Mouse (Mus musculus): ENCODE data around the gene Nhlh2. TPM values are rescaled to one million over a fixed set of nuclear protein-coding genes. Genes with fewer than 3 reads are reported as not detected.
A peak's percentile ranks its signal among the peaks of the same experiment; 100 is the strongest.

Gene Nhlh2
- polyA plus RNA-seq, 1 experiment from 2014 or later = not detected

DNA sequence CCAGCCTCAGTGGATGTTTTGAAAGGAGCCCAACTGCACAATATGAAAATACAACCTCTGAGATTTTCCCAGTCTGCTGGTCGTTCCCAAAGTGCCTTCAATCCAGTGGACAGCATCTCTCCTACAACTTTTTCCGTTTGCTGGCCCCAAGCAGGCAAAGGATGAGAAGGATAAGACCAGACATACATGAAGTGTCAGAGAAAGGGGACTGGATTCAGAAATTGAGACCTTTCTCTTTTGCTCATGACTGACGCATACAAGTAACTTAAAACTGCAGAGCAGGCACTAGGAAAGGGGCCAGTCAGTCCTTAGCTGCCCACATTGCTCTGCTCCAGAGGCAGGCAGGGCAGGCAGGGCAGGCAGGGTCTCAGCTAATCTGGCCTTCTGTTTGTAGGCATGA lies 19.7 kb upstream of the Nhlh2 start:
- 71% methylated on average over 3 of the region's 3 CpGs for WGBS
- Histone ChIP-seq H3K36me3 (ENCODE audit: control insufficient read depth, insufficient read depth, low read length) (no peaks in the 10 kb centered on the region), H3K9me3 (ENCODE audit: control insufficient read depth, low read length) (no peaks in the 10 kb centered on the region), H3K4me2 (replicated peaks; ENCODE audit: low read depth, low read length) (no peak overlapping the region), H3K9ac (ENCODE audit: low read depth, low read length) (no peak overlapping the region), H3K4me1 (ENCODE audit: control insufficient read depth, insufficient read depth, low read length) (no peaks in the 10 kb centered on the region), H3K27ac (ENCODE audit: low read depth, low read length) (no peak overlapping the region), H3K4me3 (ENCODE audit: low read length) (no peak overlapping the region), H3K27me3 (ENCODE audit: control insufficient read depth, insufficient read depth, low read length) (no peaks in the 10 kb centered on the region)
- no peak for ATAC-seq (ENCODE audit: low FRiP score, low TSS enrichment)

DNA sequence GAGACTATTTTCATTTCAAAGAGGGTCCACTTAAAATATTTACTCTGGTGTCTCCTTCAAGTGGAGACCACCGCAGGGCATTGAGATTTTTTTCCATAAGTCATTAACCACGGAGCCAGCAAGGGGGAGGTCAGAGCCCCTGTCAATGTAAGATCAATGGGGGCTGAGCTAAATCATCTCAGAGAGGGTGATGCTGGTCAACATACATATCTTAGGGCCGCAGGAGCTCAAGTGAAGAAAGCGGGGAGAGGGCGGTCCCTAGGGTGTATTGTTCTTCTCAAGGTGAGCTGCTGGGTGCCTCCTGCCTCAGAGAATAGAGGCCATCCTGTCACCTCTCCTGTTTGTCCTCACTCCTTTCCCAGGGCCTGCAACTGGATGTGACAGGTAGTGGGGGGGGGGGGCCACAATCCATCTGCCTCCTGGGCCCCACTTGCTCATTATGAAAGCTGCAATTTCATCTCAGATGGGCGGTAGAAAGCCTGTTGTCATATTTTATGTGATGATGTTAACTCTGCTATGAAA lies 18.8 kb upstream of the Nhlh2 start:
- Histone ChIP-seq H3K4me3 (ENCODE audit: low read length) (no peak overlapping the region), H3K36me3 (ENCODE audit: control insufficient read depth, insufficient read depth, low read length) (no peaks in the 10 kb centered on the region), H3K9me3 (ENCODE audit: control insufficient read depth, low read length) (no peaks in the 10 kb centered on the region), H3K4me2 (replicated peaks; ENCODE audit: low read depth, low read length) (no peak overlapping the region), H3K27ac (ENCODE audit: low read depth, low read length) (no peak overlapping the region), H3K9ac (ENCODE audit: low read depth, low read length) (no peak overlapping the region), H3K27me3 (ENCODE audit: control insufficient read depth, insufficient read depth, low read length) (no peaks in the 10 kb centered on the region), H3K4me1 (ENCODE audit: control insufficient read depth, insufficient read depth, low read length) (no peaks in the 10 kb centered on the region)
- ATAC-seq (ENCODE audit: low FRiP score, low TSS enrichment) = no peak
- WGBS = 44% methylated on average over 6 of the region's 6 CpGs

DNA sequence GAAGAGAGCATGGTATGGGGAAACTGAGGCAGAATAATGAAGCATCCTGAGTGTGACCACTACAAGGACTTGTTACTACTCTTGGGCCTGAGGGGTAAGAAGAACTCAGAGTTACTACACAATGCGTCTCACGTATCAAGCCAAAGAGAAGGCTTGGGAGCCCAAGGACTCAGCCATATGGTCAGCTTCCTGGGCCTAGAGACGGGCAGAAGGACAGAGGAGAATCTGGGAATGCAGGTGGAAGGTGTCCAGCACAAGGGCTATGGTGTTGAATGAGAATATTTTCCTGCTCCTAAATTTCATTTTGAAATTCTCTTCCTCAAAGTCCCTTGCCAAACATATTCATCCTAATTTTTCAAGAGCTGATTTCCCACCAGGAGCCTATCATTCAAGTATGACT lies 12.0 kb upstream of the Nhlh2 start:
- H3K4me2 ChIP-seq (replicated peaks; ENCODE audit: low read depth, low read length) = no peak overlapping the region
- no peaks in the 10 kb centered on the region for H3K36me3 ChIP-seq (ENCODE audit: control insufficient read depth, insufficient read depth, low read length)
- H3K9ac ChIP-seq (ENCODE audit: low read depth, low read length) = no peak overlapping the region
- H3K27me3 ChIP-seq (ENCODE audit: control insufficient read depth, insufficient read depth, low read length) = no peaks in the 10 kb centered on the region
- no peak overlapping the region for H3K4me3 ChIP-seq (ENCODE audit: low read length)
- no peak overlapping the region for H3K27ac ChIP-seq (ENCODE audit: low read depth, low read length)
- WGBS = 83% methylated on average over 3 of the region's 3 CpGs
- H3K9me3 ChIP-seq (ENCODE audit: control insufficient read depth, low read length) = no peaks in the 10 kb centered on the region
- H3K4me1 ChIP-seq (ENCODE audit: control insufficient read depth, insufficient read depth, low read length) = no peaks in the 10 kb centered on the region
- no peak for ATAC-seq (ENCODE audit: low FRiP score, low TSS enrichment)

DNA sequence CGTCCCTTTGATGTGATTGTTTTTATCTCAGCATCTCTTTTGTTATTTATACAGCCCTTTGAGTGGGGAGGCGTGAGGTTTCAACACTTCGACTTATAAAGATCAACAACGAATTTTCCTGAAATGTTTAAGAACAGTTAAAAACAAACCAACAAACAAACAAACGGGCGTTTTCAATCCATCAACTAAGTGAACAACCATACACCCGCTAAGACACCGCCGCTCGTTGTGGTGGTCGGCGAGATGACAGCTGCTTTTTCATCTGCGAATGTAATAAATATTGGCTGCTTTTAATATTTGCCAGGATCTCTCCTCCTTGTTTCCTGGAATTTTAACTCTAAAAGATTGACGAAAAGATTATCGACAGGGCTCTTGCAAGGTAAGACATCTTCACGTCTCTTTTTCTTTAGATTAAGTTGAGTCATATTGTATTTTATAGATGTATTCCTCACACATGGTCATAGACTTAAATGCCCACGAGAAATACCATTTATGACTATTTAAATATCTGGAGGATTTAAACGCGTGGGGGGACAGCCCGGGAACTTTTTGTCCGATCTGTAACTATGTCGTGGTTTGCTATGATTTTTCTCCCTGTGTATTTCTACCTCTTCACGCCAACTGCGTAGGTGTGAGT lies 923 bp downstream of the Nhlh2 start:
- ATAC-seq (ENCODE audit: low FRiP score, low TSS enrichment) = no peak

DNA sequence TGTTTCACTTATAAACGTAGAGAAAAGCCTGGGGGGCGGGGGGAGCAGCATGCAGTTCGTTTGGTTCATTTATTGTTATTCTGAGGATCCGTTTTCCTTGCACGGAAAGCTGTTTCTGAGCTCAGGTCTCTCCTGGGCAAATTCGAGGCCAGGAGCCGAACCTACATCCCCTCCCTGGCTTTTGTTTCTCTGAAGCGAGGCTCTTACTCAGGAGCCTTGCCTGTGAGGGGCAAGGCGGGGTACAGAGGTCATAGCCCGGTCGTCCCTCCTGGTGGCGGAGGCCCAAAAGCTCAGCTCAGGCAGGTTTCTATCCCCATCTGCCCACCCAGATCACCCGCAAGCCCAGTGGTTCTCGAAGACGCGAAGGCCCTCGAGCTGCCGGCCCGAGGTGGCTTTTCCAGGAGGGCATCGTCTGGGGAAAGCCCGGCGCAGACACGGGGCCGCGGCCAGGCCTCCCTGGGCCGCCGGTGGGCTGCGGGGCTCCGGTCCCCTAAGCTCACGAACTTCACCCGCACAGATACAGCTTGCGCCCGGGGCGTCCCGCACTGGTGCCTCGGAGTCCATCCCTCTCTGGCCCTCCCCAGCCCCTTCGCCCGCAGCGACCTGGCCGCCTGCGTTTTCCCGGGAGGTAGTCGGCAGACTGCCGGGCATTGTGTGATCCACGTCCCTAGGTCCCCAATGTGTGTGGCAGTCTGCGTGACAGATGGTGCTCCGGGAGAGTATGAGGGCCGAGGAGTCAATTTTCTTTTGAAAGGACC lies 1.6 kb downstream of the Nhlh2 start:
- Histone ChIP-seq H3K27ac (ENCODE audit: low read depth, low read length) (no peak overlapping the region), H3K4me3 (ENCODE audit: low read length) (peak overlapping the region; percentile 34), H3K9me3 (ENCODE audit: control insufficient read depth, low read length) (no peaks in the 10 kb centered on the region), H3K27me3 (ENCODE audit: control insufficient read depth, insufficient read depth, low read length) (peaks cover 71% of the 10 kb centered on the region), H3K36me3 (ENCODE audit: control insufficient read depth, insufficient read depth, low read length) (no peaks in the 10 kb centered on the region), H3K4me2 (replicated peaks; ENCODE audit: low read depth, low read length) (peak overlapping the region; percentile 32), H3K9ac (ENCODE audit: low read depth, low read length) (peak overlapping the region; percentile 35; the same call in 1 of the 2 replicates), H3K4me1 (ENCODE audit: control insufficient read depth, insufficient read depth, low read length) (peaks cover 9% of the 10 kb centered on the region; the same call in 1 of the 2 replicates)
- WGBS = under 1% methylated on average over 48 of the region's 48 CpGs
- no peak for ATAC-seq (ENCODE audit: low FRiP score, low TSS enrichment)

More for the DNA sequence above, 923 bp downstream of the Nhlh2 start:
- Histone ChIP-seq H3K4me2 (replicated peaks; ENCODE audit: low read depth, low read length) (no peak overlapping the region), H3K9me3 (ENCODE audit: control insufficient read depth, low read length) (no peaks in the 10 kb centered on the region), H3K36me3 (ENCODE audit: control insufficient read depth, insufficient read depth, low read length) (no peaks in the 10 kb centered on the region), H3K4me1 (ENCODE audit: control insufficient read depth, insufficient read depth, low read length) (peaks cover 9% of the 10 kb centered on the region; the same call in 1 of the 2 replicates), H3K27me3 (ENCODE audit: control insufficient read depth, insufficient read depth, low read length) (peaks cover 69% of the 10 kb centered on the region), H3K4me3 (ENCODE audit: low read length) (0 out of 2 replicates have a peak overlapping the region, but pooled peaks have one; percentile 34), H3K9ac (ENCODE audit: low read depth, low read length) (no peak overlapping the region), H3K27ac (ENCODE audit: low read depth, low read length) (no peak overlapping the region)
- 3% methylated on average over 24 of the region's 24 CpGs for WGBS

DNA sequence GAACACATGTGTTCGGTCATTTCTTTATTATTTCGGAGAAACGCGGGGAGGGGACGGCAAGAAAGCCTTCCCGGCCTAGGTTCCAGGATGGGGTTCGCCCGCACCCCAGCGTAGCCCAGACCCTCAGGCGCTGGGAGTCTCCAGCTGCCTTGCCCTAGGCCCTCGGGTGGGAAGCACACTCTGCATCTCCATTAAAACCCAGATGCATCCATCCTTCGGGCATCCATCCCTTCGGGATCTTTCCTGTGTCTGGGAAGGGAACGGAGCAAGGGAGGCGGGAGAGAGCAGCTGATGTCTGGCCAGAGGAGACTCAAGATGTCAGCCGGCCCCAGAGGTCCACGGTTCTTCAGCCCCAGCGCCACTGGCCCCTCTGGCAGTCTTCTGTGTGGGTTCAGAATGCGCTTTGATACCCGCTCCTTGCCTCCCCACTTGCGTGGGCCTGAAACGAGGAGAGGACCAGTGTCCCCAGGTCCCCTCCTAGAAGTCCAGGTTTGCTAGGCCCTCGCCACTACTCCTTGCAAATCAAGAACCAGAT lies 2.3 kb downstream of the Nhlh2 start:
- H3K27ac ChIP-seq (ENCODE audit: low read depth, low read length) = no peak overlapping the region
- H3K36me3 ChIP-seq (ENCODE audit: control insufficient read depth, insufficient read depth, low read length) = no peaks in the 10 kb centered on the region
- peaks cover 71% of the 10 kb centered on the region for H3K27me3 ChIP-seq (ENCODE audit: control insufficient read depth, insufficient read depth, low read length)
- no peaks in the 10 kb centered on the region for H3K9me3 ChIP-seq (ENCODE audit: control insufficient read depth, low read length)
- peak overlapping the region; percentile 32 for H3K4me2 ChIP-seq (replicated peaks; ENCODE audit: low read depth, low read length)
- no peak for ATAC-seq (ENCODE audit: low FRiP score, low TSS enrichment)
- peak overlapping the region; percentile 34 for H3K4me3 ChIP-seq (ENCODE audit: low read length)
- H3K4me1 ChIP-seq (ENCODE audit: control insufficient read depth, insufficient read depth, low read length) = peaks cover 9% of the 10 kb centered on the region; the same call in 1 of the 2 replicates
- WGBS = 6% methylated on average over 23 of the region's 23 CpGs
- no peak overlapping the region; the same call in 1 of the 2 replicates for H3K9ac ChIP-seq (ENCODE audit: low read depth, low read length)

DNA sequence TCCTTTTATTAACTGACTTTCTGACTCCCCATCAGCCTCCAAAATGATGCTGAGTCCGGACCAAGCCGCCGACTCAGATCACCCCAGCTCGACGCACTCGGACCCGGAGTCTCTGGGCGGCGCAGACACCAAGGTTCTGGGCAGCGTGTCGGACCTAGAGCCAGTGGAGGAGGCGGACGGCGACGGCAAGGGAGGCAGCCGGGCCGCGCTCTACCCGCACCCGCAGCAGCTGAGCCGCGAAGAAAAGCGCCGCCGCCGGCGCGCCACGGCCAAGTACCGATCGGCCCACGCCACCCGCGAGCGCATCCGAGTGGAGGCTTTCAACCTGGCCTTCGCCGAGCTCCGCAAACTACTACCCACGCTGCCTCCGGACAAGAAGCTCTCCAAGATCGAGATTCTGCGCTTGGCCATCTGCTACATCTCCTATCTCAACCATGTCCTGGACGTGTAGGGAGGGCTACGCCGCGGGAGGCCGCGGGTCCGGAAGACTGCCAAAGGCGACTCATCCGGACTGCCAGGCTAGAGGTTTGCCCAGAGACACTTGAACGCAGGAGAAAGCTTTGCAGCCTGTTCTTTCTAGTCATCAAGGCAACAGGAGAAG lies 2.8 kb downstream of the Nhlh2 start:
- under 1% methylated on average over 53 of the region's 53 CpGs for WGBS
- Histone ChIP-seq H3K4me3 (ENCODE audit: low read length) (peak overlapping the region; percentile 34), H3K27me3 (ENCODE audit: control insufficient read depth, insufficient read depth, low read length) (peaks cover 73% of the 10 kb centered on the region), H3K4me1 (ENCODE audit: control insufficient read depth, insufficient read depth, low read length) (peaks cover 9% of the 10 kb centered on the region; the same call in 1 of the 2 replicates), H3K4me2 (replicated peaks; ENCODE audit: low read depth, low read length) (peak overlapping the region; percentile 32), H3K9me3 (ENCODE audit: control insufficient read depth, low read length) (no peaks in the 10 kb centered on the region), H3K9ac (ENCODE audit: low read depth, low read length) (no peak overlapping the region), H3K27ac (ENCODE audit: low read depth, low read length) (no peak overlapping the region), H3K36me3 (ENCODE audit: control insufficient read depth, insufficient read depth, low read length) (no peaks in the 10 kb centered on the region)
- no peak; the same call in 1 of the 2 replicates for ATAC-seq (ENCODE audit: low FRiP score, low TSS enrichment)

DNA sequence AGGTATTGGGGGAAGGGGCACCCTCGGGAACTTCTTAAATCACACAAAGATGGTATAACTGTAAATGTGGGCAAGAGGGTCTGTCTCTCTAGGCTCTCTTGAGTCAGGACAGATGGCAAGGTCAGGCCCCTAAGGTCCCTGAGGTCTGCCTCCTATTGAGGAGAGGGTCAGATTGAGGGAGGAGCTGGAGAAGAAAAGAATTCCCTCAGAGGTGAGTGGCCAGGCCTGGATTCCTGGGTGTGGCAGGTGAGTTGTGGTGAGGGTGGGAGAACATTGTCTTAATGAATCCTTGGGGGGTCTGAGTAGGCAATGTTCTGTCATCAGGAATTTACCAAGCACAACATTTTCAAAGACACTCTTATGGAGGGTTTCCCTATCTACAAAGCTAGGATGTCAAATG lies 10.7 kb downstream of the Nhlh2 start:
- Histone ChIP-seq H3K4me3 (ENCODE audit: low read length) (no peak overlapping the region), H3K4me2 (replicated peaks; ENCODE audit: low read depth, low read length) (no peak overlapping the region), H3K9me3 (ENCODE audit: control insufficient read depth, low read length) (no peaks in the 10 kb centered on the region), H3K27me3 (ENCODE audit: control insufficient read depth, insufficient read depth, low read length) (peaks cover 32% of the 10 kb centered on the region), H3K4me1 (ENCODE audit: control insufficient read depth, insufficient read depth, low read length) (no peaks in the 10 kb centered on the region), H3K36me3 (ENCODE audit: control insufficient read depth, insufficient read depth, low read length) (no peaks in the 10 kb centered on the region), H3K9ac (ENCODE audit: low read depth, low read length) (no peak overlapping the region), H3K27ac (ENCODE audit: low read depth, low read length) (no peak overlapping the region)
- WGBS = 45% methylated on average over 1 of the region's 1 CpGs
- ATAC-seq (ENCODE audit: low FRiP score, low TSS enrichment) = no peak
